Mouse (Mus musculus) forebrain, embryonic 14.5 days (tissue): ENCODE measurements around the gene Adgrg3. TPM values are rescaled to one million over a fixed set of nuclear protein-coding genes. Genes with fewer than 3 reads are reported as not detected.
A peak's percentile ranks its signal among the peaks of the same experiment; 100 is the strongest.

Source experiments
- ATAC-seq: fragments of 200-750 bp; cut with Nextera tagmentation; 2 replicates; pipeline ENCODE4 v1.8.0; 2017; ENCODE audit warnings: mild to moderate bottlenecking, moderate library complexity
- DNase-seq: peaks from one replicate; pipeline ENCODE4 v3.0.0-alpha.2; 2015; ENCODE audit warnings: low spot score
- H3K27ac ChIP-seq: fragments of 300-500 bp; sonication (generic); 2 replicates; pipeline ENCODE4 v1.5.1; 2014; ENCODE audit warnings: low read depth, mild to moderate bottlenecking, control low read depth, low read length, moderate library complexity
- H3K27me3 ChIP-seq: fragments of 300-500 bp; sonication (generic); replicated peaks from 2 replicates; pipeline ENCODE4 v1.6.1; 2014; ENCODE audit warnings: low read length, control low read depth, mixed read lengths; ENCODE audit not compliant: control insufficient read depth, insufficient read depth
- H3K36me3 ChIP-seq: fragments of 300-500 bp; sonication (generic); 2 replicates; pipeline ENCODE4 v1.6.1; 2014; ENCODE audit warnings: low read length, control low read depth; ENCODE audit not compliant: control insufficient read depth, insufficient read depth
- H3K4me1 ChIP-seq: fragments of 300-500 bp; sonication (generic); 2 replicates; pipeline ENCODE4 v1.6.1; 2014; ENCODE audit warnings: antibody characterized with exemption, low read length, control low read depth; ENCODE audit not compliant: control insufficient read depth, insufficient read depth
- H3K4me2 ChIP-seq: fragments of 300-500 bp; sonication (generic); 2 replicates; pipeline ENCODE4 v1.6.1; 2014; ENCODE audit warnings: mild to moderate bottlenecking, control low read depth, low read length
- H3K4me3 ChIP-seq: fragments of 300-500 bp; sonication (generic); 2 replicates; pipeline ENCODE4 v1.5.1; 2014; ENCODE audit warnings: low read depth, low read length, control low read depth
- H3K9ac ChIP-seq: fragments of 300-500 bp; sonication (generic); 2 replicates; pipeline ENCODE4 v1.6.1; 2014; ENCODE audit warnings: mild to moderate bottlenecking, low read length, control low read depth, moderate library complexity
- H3K9me3 ChIP-seq: fragments of 300-500 bp; sonication (generic); replicated peaks from 2 replicates; pipeline ENCODE4 v1.6.1; 2016; ENCODE audit warnings: low read length, control low read depth, mixed read lengths; ENCODE audit not compliant: control insufficient read depth
- WGBS: fragments of 180-500 bp; shearing (Covaris S2); extraction: QIAGEN DNeasy Blood & Tissue Kit; methylation state at CpG from one replicate; pipeline ENCODE4 v1.1.7; 2014; 5-methylcytosine and 5-hydroxymethylcytosine counted together
- polyA plus RNA-seq: library from polyadenylated mRNA; unstranded; fragments of >200 nt; fragmentation: Nextera tagmentation; extraction: Ambion mirVana; gene quantifications from 2 replicates; pipeline ENCODE4 v1.2.1, GENCODE M21; 2014

Gene Adgrg3
- 1.2 TPM in 2 replicates for polyA plus RNA-seq

- Histone ChIP-seq H3K4me2 (no peak within 1 kb of the TSS), H3K4me3 (no peak within 1 kb of the TSS), H3K4me1 (no peaks in the 10 kb centered on the region), H3K36me3 (peaks cover 37% of the 10 kb centered on the region), H3K27me3 (no peaks in the 10 kb centered on the region), H3K9ac (no peak within 1 kb of the TSS), H3K27ac (no peak within 1 kb of the TSS), H3K9me3 (no peaks in the 10 kb centered on the region)
- DNase-seq = no peak
- 81% methylated on average over 11 of the region's 11 CpGs for WGBS
- ATAC-seq = no peak
Observed at GRCm38 (mm10) chr8:95017451-95017850, at the start of gene Adgrg3. Adgrg3 (plus strand) TSS chr8:95017692.

- H3K4me1 ChIP-seq = peaks cover 17% of the 10 kb centered on the region
- H3K9ac ChIP-seq = no peak overlapping the region
- WGBS = 86% methylated on average over 9 of the region's 9 CpGs
Observed at GRCm38 (mm10) chr8:94973270-94973669, 44.2 kb upstream of the Adgrg3 start.

DNA sequence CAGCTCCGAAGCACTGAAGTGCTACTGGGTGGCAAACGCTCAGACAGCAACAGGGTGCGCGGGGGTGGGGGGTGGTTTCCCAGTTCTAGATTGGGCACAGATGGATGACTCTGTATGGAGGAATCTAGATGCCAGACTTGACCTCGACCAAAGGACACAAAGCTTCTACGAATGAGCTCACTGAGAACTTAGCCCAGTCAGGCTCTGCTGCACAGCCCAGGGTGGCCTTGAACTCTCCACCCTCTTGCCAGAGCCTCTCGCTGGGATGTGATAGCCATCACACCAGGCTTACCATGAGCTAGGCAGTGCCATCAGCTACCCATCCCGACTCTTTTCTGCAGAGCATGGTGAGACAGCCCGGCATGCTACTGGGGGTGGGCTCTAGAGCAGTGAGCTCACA lies 43.7 kb upstream of the Adgrg3 start:
- no peak overlapping the region; the same call in 1 of the 2 replicates for H3K27ac ChIP-seq
- ATAC-seq (no peak), DNase-seq (no peak)
- H3K27me3 ChIP-seq = no peaks in the 10 kb centered on the region
- H3K9ac ChIP-seq = no peak overlapping the region
- H3K4me3 ChIP-seq = no peak overlapping the region
- no peaks in the 10 kb centered on the region for H3K9me3 ChIP-seq
- H3K4me1 ChIP-seq = peaks cover 22% of the 10 kb centered on the region
- no peak overlapping the region for H3K4me2 ChIP-seq
- WGBS = 88% methylated on average over 9 of the region's 9 CpGs
- no peaks in the 10 kb centered on the region for H3K36me3 ChIP-seq

More at GRCm38 (mm10) chr8:94973270-94973669, 44.2 kb upstream of the Adgrg3 start:
- ATAC-seq = no peak
- Histone ChIP-seq H3K27me3 (no peaks in the 10 kb centered on the region), H3K4me3 (no peak overlapping the region), H3K4me2 (no peak overlapping the region), H3K27ac (no peak overlapping the region), H3K9me3 (no peaks in the 10 kb centered on the region), H3K36me3 (no peaks in the 10 kb centered on the region)
- DNase-seq = no peak

- H3K4me2 ChIP-seq = no peak within 1 kb of the TSS
- H3K27ac ChIP-seq = no peak within 1 kb of the TSS; the same call in 1 of the 2 replicates
- no peak within 1 kb of the TSS for H3K9ac ChIP-seq
- H3K27me3 ChIP-seq = no peaks in the 10 kb centered on the region
- no peak within 1 kb of the TSS for H3K4me3 ChIP-seq
- DNase-seq (no peak), ATAC-seq (no peak)
- H3K36me3 ChIP-seq = no peaks in the 10 kb centered on the region
- H3K9me3 ChIP-seq = no peaks in the 10 kb centered on the region
- WGBS = 50% methylated on average over 7 of the region's 7 CpGs
- peaks cover 22% of the 10 kb centered on the region for H3K4me1 ChIP-seq
Observed at GRCm38 (mm10) chr8:94974467-94975165, 42.9 kb upstream of the Adgrg3 start, which contains the start of gene Adgrg1. Adgrg1 (plus strand) TSS chr8:94974751.

GRCm38 (mm10) chr8:94976651-94977417 lies 40.7 kb upstream of the Adgrg3 start:
- ATAC-seq = no peak
- H3K9ac ChIP-seq = peak overlapping the region; percentile 3; the same call in 1 of the 2 replicates
- peak overlapping the region; percentile 18 for H3K4me2 ChIP-seq
- H3K36me3 ChIP-seq = no peaks in the 10 kb centered on the region
- no peaks in the 10 kb centered on the region for H3K9me3 ChIP-seq
- DNase-seq = no peak
- H3K27me3 ChIP-seq = no peaks in the 10 kb centered on the region
- peaks cover 27% of the 10 kb centered on the region for H3K4me1 ChIP-seq
- WGBS = 24% methylated on average over 17 of the region's 17 CpGs
- no peak overlapping the region for H3K4me3 ChIP-seq
- H3K27ac ChIP-seq = no peak overlapping the region

DNA sequence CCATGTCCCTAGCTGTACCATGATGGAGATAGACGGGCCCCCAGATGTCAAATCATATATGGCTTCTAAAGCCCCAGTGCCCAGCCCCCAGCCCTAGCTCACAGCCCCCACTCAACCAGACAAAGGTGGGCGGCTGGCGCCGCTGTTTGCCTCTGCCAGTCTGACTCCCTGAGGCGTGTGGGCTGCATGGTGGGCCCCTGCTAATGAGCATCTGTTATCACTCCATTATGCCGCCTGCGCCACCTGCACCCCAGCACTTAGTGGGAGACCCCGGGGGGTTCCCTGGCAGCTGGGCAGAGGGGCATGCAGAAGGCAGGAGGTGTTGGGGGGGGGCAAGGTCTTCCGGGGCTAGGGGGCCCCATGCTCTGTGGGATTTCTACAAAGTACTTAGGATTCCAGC lies 39.4 kb upstream of the Adgrg3 start:
- DNase-seq (peak; percentile 77), ATAC-seq (peak; percentile 77)
- no peak overlapping the region for H3K4me3 ChIP-seq
- H3K27ac ChIP-seq = peak overlapping the region; percentile 52; the same call in 1 of the 2 replicates
- peaks cover 38% of the 10 kb centered on the region for H3K4me1 ChIP-seq
- H3K27me3 ChIP-seq = no peaks in the 10 kb centered on the region
- no peak overlapping the region; the same call in 1 of the 2 replicates for H3K9ac ChIP-seq
- 13% methylated on average over 9 of the region's 9 CpGs for WGBS
- H3K36me3 ChIP-seq = no peaks in the 10 kb centered on the region
- H3K9me3 ChIP-seq = no peaks in the 10 kb centered on the region
- peak overlapping the region; percentile 18; the same call in 1 of the 2 replicates for H3K4me2 ChIP-seq

DNA sequence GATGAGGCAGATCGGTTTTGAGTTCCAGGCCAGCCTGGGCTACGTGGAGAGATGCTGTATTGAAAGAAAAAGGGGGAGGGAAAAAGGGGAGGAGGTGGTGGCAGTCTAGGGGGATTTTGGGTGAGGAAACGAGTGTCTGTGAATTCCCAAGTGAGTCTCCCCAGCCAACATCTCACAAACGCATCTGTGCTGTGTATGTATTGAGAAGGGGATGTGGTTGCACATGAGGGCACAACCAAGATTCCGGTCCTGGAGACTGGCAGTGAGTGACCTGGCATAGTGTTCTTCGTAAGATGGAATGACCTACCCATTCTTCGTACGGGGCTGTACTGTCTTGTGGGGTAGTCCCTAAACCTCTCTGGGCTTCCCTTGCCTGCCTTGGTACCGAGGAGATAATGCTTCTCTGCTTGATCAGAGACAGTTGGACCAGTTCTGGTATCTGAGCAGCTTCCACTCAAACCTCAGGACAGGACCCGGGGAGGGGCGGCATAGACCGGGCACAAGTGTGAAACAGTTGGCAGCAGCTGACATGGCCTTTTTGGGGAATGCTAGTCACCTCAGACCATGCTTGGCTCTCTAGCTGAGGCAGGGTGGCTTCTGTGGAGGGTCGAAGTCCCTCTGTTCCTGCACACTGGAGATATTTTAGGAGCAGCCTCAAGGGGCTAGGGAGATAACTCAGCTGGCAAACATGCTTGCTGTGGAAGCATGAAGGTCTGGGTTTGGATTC lies 38.7 kb upstream of the Adgrg3 start:
- ATAC-seq = no peak
- Histone ChIP-seq H3K27ac (peak overlapping the region; percentile 52), H3K9ac (no peak overlapping the region)

DNA sequence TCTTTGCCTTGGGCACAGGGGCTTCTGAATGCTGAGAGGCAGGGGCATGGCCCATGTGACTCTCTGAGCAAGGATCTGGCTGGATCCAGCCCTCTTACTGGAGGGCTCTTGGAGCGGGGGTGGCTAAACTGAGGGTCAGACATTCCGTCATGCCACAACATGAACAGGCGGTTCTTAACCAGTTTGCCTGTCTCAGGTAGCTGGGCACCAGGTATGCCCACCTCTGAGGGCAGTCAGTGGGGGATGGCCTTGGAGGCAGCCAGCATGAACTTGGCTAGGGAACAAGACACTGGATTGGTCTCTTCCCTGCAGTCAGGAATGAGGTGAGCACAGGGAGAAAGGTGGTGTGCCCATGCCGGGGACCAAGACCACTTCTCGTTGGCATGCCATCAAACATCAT lies 37.3 kb upstream of the Adgrg3 start:
- H3K4me2 ChIP-seq = no peak overlapping the region
- WGBS = 96% methylated on average over 5 of the region's 5 CpGs
- H3K27me3 ChIP-seq = no peaks in the 10 kb centered on the region
- no peak overlapping the region for H3K27ac ChIP-seq
- DNase-seq = no peak
- H3K9ac ChIP-seq = no peak overlapping the region
- no peak for ATAC-seq
- no peaks in the 10 kb centered on the region for H3K9me3 ChIP-seq
- no peak overlapping the region for H3K4me3 ChIP-seq
- peaks cover 55% of the 10 kb centered on the region for H3K4me1 ChIP-seq
- H3K36me3 ChIP-seq = no peaks in the 10 kb centered on the region

More for the DNA sequence above, 38.7 kb upstream of the Adgrg3 start:
- WGBS = 65% methylated on average over 13 of the region's 13 CpGs
- H3K27me3 ChIP-seq = no peaks in the 10 kb centered on the region
- no peaks in the 10 kb centered on the region for H3K36me3 ChIP-seq
- no peak overlapping the region for H3K4me3 ChIP-seq
- H3K9me3 ChIP-seq = no peaks in the 10 kb centered on the region
- H3K4me2 ChIP-seq = peak overlapping the region; percentile 18; the same call in 1 of the 2 replicates
- peaks cover 45% of the 10 kb centered on the region for H3K4me1 ChIP-seq
- no peak for DNase-seq
